Mouse (Mus musculus) midbrain, embryonic 13.5 days (tissue): ENCODE results near the gene Tbcd. TPM values are rescaled to one million over a fixed set of nuclear protein-coding genes. Genes with fewer than 3 reads are reported as not detected.

Source experiments
- ATAC-seq: fragments of 200-750 bp; cut with Nextera tagmentation; 2 replicates; pipeline ENCODE4 v1.8.0; 2017; ENCODE audit warnings: mild to moderate bottlenecking, moderate TSS enrichment, moderate library complexity
- H3K27ac ChIP-seq: fragments of 300-500 bp; sonication (generic); 2 replicates; pipeline ENCODE4 v1.5.1; 2015; ENCODE audit warnings: inconsistent platforms, mild to moderate bottlenecking, moderate library complexity
- H3K27me3 ChIP-seq: fragments of 300-500 bp; sonication (generic); 2 replicates; pipeline ENCODE4 v1.6.1; 2015; ENCODE audit warnings: mild to moderate bottlenecking, inconsistent platforms
- H3K36me3 ChIP-seq: fragments of 300-500 bp; sonication (generic); 2 replicates; pipeline ENCODE4 v1.6.1; 2015; ENCODE audit warnings: mild to moderate bottlenecking, inconsistent platforms
- H3K4me1 ChIP-seq: fragments of 300-500 bp; sonication (generic); replicated peaks from 2 replicates; pipeline ENCODE4 v1.6.1; 2015; ENCODE audit warnings: inconsistent platforms
- H3K4me2 ChIP-seq: fragments of 300-500 bp; sonication (generic); replicated peaks from 2 replicates; pipeline ENCODE4 v1.6.1; 2015; ENCODE audit warnings: moderate library complexity, mild to moderate bottlenecking, inconsistent platforms
- H3K4me3 ChIP-seq: fragments of 300-500 bp; sonication (generic); replicated peaks from 2 replicates; pipeline ENCODE4 v1.5.1; 2015; ENCODE audit warnings: mild to moderate bottlenecking, inconsistent platforms
- H3K9ac ChIP-seq: fragments of 300-500 bp; sonication (generic); replicated peaks from 2 replicates; pipeline ENCODE4 v1.6.1; 2015; ENCODE audit warnings: mild to moderate bottlenecking, inconsistent platforms
- H3K9me3 ChIP-seq: fragments of 300-500 bp; sonication (generic); 2 replicates; pipeline ENCODE4 v1.6.1; 2016; ENCODE audit warnings: mild to moderate bottlenecking, inconsistent platforms
- WGBS: fragments of 180-500 bp; shearing (Covaris S2); methylation state at CpG from one replicate; pipeline ENCODE4 v1.1.7; 2015; 5-methylcytosine and 5-hydroxymethylcytosine counted together
- polyA plus RNA-seq: library from polyadenylated mRNA; unstranded; fragments of >200 nt; fragmentation: Nextera tagmentation; extraction: Ambion mirVana; gene quantifications from 2 replicates; pipeline ENCODE4 v1.2.1, GENCODE M21; 2015

Tbcd gene
- polyA plus RNA-seq, 1 experiment from 2014 or later, result 56.3 TPM

DNA sequence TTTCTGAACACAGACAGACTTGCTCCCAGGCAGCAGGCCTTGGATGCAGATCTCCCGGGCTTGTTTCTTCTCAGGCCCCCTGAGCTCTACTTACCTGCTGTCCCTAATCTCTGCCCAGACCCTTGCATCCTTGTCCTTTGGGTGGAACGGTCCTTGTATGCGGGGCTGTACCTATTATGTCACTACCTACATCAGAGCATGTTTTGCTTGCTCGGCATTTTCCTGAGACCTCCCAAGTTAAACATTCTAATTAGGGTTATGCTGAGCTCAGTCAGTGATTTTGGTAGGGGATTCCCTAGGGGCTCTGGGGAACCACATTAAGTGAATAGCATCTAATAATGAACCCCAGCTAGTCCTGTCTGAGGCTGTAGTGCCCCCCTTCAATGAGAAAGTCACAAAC, 173.3 kb downstream of the Tbcd start:
- Histone ChIP-seq H3K27ac (no peak overlapping the region), H3K4me1 (no peaks in the 10 kb centered on the region), H3K4me3 (no peak overlapping the region), H3K27me3 (no peaks in the 10 kb centered on the region), H3K9ac (no peak overlapping the region), H3K4me2 (no peak overlapping the region), H3K36me3 (peaks cover 37% of the 10 kb centered on the region), H3K9me3 (no peaks in the 10 kb centered on the region)
- ATAC-seq, result no peak
- WGBS, result 90% methylated on average over 4 of the region's 4 CpGs

- no peaks in the 10 kb centered on the region for H3K4me1 ChIP-seq
- ATAC-seq, result no peak
- H3K4me2 ChIP-seq, result no peak overlapping the region
- peaks cover 14% of the 10 kb centered on the region for H3K36me3 ChIP-seq
- H3K27ac ChIP-seq, result no peak overlapping the region
- no peaks in the 10 kb centered on the region for H3K9me3 ChIP-seq
- 93% methylated on average over 5 of the region's 5 CpGs for WGBS
- no peaks in the 10 kb centered on the region for H3K27me3 ChIP-seq
- no peak overlapping the region for H3K4me3 ChIP-seq
- H3K9ac ChIP-seq, result no peak overlapping the region
Observed at GRCm38 (mm10) chr11:121627521-121627920, 175.8 kb downstream of the Tbcd start.

- no peak overlapping the region for H3K4me3 ChIP-seq
- H3K4me2 ChIP-seq, result no peak overlapping the region
- 0 out of 2 replicates have a peak, but pooled peaks cover 5% of the 10 kb centered on the region for H3K36me3 ChIP-seq
- H3K9me3 ChIP-seq, result no peaks in the 10 kb centered on the region
- no peak for ATAC-seq
- 94% methylated on average over 6 of the region's 6 CpGs for WGBS
- H3K4me1 ChIP-seq, result no peaks in the 10 kb centered on the region
- H3K27me3 ChIP-seq, result no peaks in the 10 kb centered on the region
- H3K27ac ChIP-seq, result no peak overlapping the region
- no peak overlapping the region for H3K9ac ChIP-seq
Observed at GRCm38 (mm10) chr11:121629529-121629928, 177.8 kb downstream of the Tbcd start.

GRCm38 (mm10) chr11:121630406-121630805, 178.7 kb downstream of the Tbcd start:
- H3K9me3 ChIP-seq, result no peaks in the 10 kb centered on the region
- H3K36me3 ChIP-seq, result 0 out of 2 replicates have a peak, but pooled peaks cover 7% of the 10 kb centered on the region
- H3K27ac ChIP-seq, result no peak overlapping the region
- no peak overlapping the region for H3K4me2 ChIP-seq
- ATAC-seq, result no peak
- H3K4me3 ChIP-seq, result no peak overlapping the region
- no peaks in the 10 kb centered on the region for H3K4me1 ChIP-seq
- no peaks in the 10 kb centered on the region for H3K27me3 ChIP-seq
- no peak overlapping the region for H3K9ac ChIP-seq
- 78% methylated on average over 4 of the region's 4 CpGs for WGBS

DNA sequence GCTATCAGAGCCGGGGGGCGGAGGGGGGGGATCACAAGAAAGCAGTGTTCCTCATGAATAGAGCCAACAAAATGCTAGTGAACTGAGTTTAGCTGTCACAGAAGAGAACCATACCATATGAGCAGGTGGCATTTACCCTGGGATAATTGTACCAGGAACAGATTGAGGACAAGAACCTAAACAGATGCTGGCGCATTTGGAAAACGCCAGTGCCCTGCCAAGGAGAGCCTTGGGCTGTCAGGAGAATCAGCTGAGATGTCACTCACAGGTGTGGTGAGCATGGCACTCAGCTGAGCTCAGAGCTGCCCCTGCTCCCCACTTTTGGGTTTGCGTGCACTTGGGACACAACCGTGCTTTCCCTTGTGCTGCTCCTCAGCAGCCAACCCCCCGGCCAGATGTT, 179.7 kb downstream of the Tbcd start:
- WGBS, result 93% methylated on average over 7 of the region's 7 CpGs
- no peak overlapping the region for H3K9ac ChIP-seq
- H3K9me3 ChIP-seq, result no peaks in the 10 kb centered on the region
- no peaks in the 10 kb centered on the region for H3K4me1 ChIP-seq
- H3K27ac ChIP-seq, result no peak overlapping the region
- peaks cover 12% of the 10 kb centered on the region; the same call in 1 of the 2 replicates for H3K36me3 ChIP-seq
- no peak for ATAC-seq
- no peak overlapping the region for H3K4me3 ChIP-seq
- no peak overlapping the region for H3K4me2 ChIP-seq
- no peaks in the 10 kb centered on the region for H3K27me3 ChIP-seq

- Histone ChIP-seq H3K4me3 (no peak overlapping the region), H3K4me2 (no peak overlapping the region), H3K9me3 (no peaks in the 10 kb centered on the region), H3K4me1 (no peaks in the 10 kb centered on the region), H3K27ac (no peak overlapping the region), H3K9ac (no peak overlapping the region), H3K27me3 (no peaks in the 10 kb centered on the region), H3K36me3 (peaks cover 26% of the 10 kb centered on the region)
- 95% methylated on average over 10 of the region's 10 CpGs for WGBS
- no peak for ATAC-seq
Observed at GRCm38 (mm10) chr11:121636646-121637045, 184.9 kb downstream of the Tbcd start.

DNA sequence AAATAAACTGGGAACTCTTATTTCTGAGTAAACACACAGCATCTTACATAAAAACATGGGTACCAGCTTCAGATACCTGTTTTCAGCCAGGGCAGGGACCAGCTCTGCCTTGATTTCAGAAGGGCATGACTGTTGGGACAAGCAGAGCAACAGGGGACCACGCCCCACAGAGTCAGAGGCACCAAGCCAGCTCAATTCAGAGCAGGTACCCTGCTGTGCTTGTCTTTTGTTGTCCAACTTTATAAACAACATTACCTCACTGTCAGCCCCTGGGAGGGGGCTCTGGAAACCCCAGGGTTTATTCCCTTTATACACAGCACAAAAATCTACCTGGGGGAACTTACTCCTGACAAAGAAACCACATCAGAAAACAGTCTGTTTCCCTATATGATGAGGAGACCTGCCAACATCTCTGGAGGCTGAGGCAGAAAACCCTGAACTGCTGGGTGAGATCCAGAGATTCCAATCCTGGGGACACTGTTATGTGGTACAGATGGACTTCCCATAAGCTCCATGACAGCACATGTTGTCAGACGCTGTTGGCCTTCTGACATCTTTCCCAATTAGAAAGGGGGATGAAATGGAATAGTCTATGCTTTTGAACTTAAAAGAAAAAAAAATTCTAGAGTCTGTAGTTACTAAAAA, 189.9 kb downstream of the Tbcd start:
- Histone ChIP-seq H3K4me2 (no peak overlapping the region), H3K4me1 (no peaks in the 10 kb centered on the region), H3K27ac (no peak overlapping the region), H3K9me3 (no peaks in the 10 kb centered on the region), H3K4me3 (no peak overlapping the region), H3K36me3 (peaks cover 19% of the 10 kb centered on the region), H3K27me3 (no peaks in the 10 kb centered on the region), H3K9ac (no peak overlapping the region)
- no peak for ATAC-seq
- WGBS, result 66% methylated on average over 2 of the region's 2 CpGs

GRCm38 (mm10) chr11:121645394-121645793, 193.6 kb downstream of the Tbcd start:
- 95% methylated on average over 6 of the region's 6 CpGs for WGBS
- no peak overlapping the region for H3K4me2 ChIP-seq
- no peak overlapping the region for H3K27ac ChIP-seq
- H3K4me1 ChIP-seq, result no peaks in the 10 kb centered on the region
- no peaks in the 10 kb centered on the region for H3K9me3 ChIP-seq
- no peaks in the 10 kb centered on the region for H3K36me3 ChIP-seq
- no peak overlapping the region for H3K9ac ChIP-seq
- no peak overlapping the region for H3K4me3 ChIP-seq
- H3K27me3 ChIP-seq, result no peaks in the 10 kb centered on the region
- no peak for ATAC-seq

- H3K4me1 ChIP-seq, result no peaks in the 10 kb centered on the region
- no peak overlapping the region for H3K4me3 ChIP-seq
- ATAC-seq, result no peak
- H3K36me3 ChIP-seq, result peaks cover 4% of the 10 kb centered on the region; the same call in 1 of the 2 replicates
- no peak overlapping the region for H3K27ac ChIP-seq
- H3K4me2 ChIP-seq, result no peak overlapping the region
- H3K27me3 ChIP-seq, result no peaks in the 10 kb centered on the region
- WGBS, result 84% methylated on average over 9 of the region's 9 CpGs
- H3K9me3 ChIP-seq, result no peaks in the 10 kb centered on the region
- H3K9ac ChIP-seq, result no peak overlapping the region
Observed at GRCm38 (mm10) chr11:121647321-121647720, 195.6 kb downstream of the Tbcd start.

GRCm38 (mm10) chr11:121648166-121648565, 196.4 kb downstream of the Tbcd start:
- ATAC-seq, result no peak
- Histone ChIP-seq H3K4me2 (no peak overlapping the region), H3K9me3 (no peaks in the 10 kb centered on the region), H3K4me1 (no peaks in the 10 kb centered on the region), H3K9ac (no peak overlapping the region), H3K27ac (no peak overlapping the region), H3K36me3 (peaks cover 4% of the 10 kb centered on the region; the same call in 1 of the 2 replicates), H3K27me3 (no peaks in the 10 kb centered on the region), H3K4me3 (no peak overlapping the region)
- 91% methylated on average over 5 of the region's 5 CpGs for WGBS

DNA sequence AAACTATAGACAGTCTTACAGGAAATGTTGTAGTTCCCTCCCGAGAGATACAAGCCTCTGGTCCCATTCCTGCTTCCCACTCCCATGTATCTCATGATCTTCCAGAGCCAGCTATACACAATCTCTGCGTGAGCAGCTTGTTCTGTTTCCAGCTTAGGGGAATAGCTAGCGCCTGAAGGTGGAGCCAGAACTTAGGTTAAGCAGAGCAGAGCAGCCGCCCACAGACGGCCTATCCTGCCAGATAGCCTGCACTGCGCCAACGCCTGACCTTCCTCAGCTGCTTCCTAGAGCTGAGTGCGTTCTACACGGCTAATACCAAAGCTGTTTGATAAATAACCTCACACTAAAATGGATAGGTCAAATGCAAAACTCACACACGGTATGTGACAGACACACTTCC, 198.2 kb downstream of the Tbcd start:
- H3K27me3 ChIP-seq, result no peaks in the 10 kb centered on the region
- H3K9me3 ChIP-seq, result no peaks in the 10 kb centered on the region
- no peak overlapping the region for H3K9ac ChIP-seq
- no peak overlapping the region for H3K27ac ChIP-seq
- no peak for ATAC-seq
- peaks cover 4% of the 10 kb centered on the region; the same call in 1 of the 2 replicates for H3K36me3 ChIP-seq
- no peak overlapping the region for H3K4me3 ChIP-seq
- 83% methylated on average over 10 of the region's 10 CpGs for WGBS
- no peak overlapping the region for H3K4me2 ChIP-seq
- H3K4me1 ChIP-seq, result no peaks in the 10 kb centered on the region

DNA sequence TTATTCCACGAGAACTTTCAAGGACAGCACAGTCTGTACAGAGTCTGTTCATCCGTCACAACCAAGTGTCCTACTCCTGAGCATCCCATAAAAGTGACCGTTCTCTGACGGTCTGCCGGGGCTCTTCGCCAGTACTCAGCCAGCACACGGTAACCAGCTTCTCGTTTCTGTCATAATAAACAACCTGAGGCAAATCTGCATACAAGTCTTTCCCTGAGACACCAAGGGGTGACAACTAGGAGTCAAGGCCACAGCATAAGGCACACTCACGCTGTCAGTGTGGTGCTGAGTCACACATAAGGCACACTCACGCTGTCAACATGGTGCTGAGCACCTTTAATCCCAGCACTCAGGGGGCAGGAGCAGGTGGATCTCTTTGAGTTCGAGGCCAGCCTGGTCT, 198.9 kb downstream of the Tbcd start:
- H3K9ac ChIP-seq, result no peak overlapping the region
- no peak for ATAC-seq
- peaks cover 4% of the 10 kb centered on the region; the same call in 1 of the 2 replicates for H3K36me3 ChIP-seq
- no peaks in the 10 kb centered on the region for H3K27me3 ChIP-seq
- H3K4me3 ChIP-seq, result no peak overlapping the region
- no peaks in the 10 kb centered on the region for H3K4me1 ChIP-seq
- no peak overlapping the region for H3K27ac ChIP-seq
- H3K4me2 ChIP-seq, result no peak overlapping the region
- no peaks in the 10 kb centered on the region for H3K9me3 ChIP-seq
- 90% methylated on average over 11 of the region's 11 CpGs for WGBS

DNA sequence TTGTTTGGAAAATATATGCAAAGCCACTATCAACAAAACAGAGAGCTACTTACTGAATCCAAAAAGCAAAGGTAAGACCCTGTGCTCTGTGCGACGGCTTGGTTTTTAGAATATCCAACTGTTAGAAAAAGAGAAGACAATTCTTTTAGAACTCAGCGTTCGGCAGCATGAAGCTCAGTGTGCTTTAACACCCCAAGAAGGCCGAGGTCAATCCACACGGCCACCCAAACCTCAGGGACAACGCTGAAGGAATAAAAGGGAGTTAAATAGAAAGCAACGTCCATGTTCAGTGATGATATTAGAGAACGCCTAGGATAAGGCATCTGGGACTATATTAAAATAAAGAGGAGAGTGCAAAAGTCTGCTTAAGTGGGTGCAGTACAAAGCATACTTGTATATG, 199.8 kb downstream of the Tbcd start:
- H3K27me3 ChIP-seq, result no peaks in the 10 kb centered on the region
- H3K9ac ChIP-seq, result no peak overlapping the region
- H3K9me3 ChIP-seq, result no peaks in the 10 kb centered on the region
- no peak overlapping the region for H3K27ac ChIP-seq
- WGBS, result 94% methylated on average over 9 of the region's 9 CpGs
- ATAC-seq, result no peak
- H3K36me3 ChIP-seq, result peaks cover 4% of the 10 kb centered on the region; the same call in 1 of the 2 replicates
- H3K4me2 ChIP-seq, result no peak overlapping the region
- no peaks in the 10 kb centered on the region for H3K4me1 ChIP-seq
- H3K4me3 ChIP-seq, result no peak overlapping the region
